Comparison of ENCODE assay signal across 28 mouse cellular contexts in the genomic region with DNA sequence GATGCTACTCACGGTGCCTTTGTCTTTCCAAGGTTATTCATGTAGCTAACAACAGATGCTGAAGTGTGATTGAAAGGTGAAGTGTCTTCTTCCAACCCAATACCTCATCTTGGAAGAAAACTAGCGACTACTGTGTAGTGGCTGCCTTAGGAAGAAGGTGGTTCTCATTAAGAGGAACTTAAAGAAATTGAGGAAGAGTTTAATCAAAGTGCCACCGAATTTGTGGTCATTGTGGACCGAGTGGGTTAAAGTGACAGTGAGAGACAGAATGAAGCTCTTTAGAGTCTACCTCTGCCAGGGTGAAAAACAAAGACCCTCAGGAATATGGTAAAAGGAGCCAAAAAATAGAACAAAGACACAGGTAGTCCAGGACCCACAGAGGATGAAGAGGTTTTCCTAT. TPM values are rescaled to one million over a fixed set of nuclear protein-coding genes. Genes with fewer than 3 reads are reported as not detected.
A peak's percentile ranks its signal among the peaks of the same experiment; 100 is the strongest.
DNase-seq lines count a peak whose midpoint lies in the region; ATAC-seq and TF ChIP-seq lines count a peak whose summit lies in the region.
"Had no signal": no experiment of that assay in that cellular context is flagged by ENCODE, and none has a peak within 500 bp of the region (broad histone marks: within the 10 kb centered on the region; RNA-seq: fewer than 3 reads in every experiment).

No protein-coding gene starts in this region.

- peak; percentile 87 for ATAC-seq in common myeloid progenitor, adult 5-6 weeks (replicated peaks; ENCODE audit: low read depth, poor library complexity, severe bottlenecking)
- ATAC-seq in hematopoietic stem cell, adult 5-6 weeks (replicated peaks in 1 of 2; ENCODE audit: insufficient read depth in 1 of 2, low FRiP score in 2 of 2, low TSS enrichment in 1 of 2, low read depth in 1 of 2, poor library complexity in 2 of 2, severe bottlenecking in 2 of 2): peak; percentile 53 to 62; a peak in 3 of 4 replicates
- peak; percentile 81 for ATAC-seq in megakaryocyte, adult 5-6 weeks (ENCODE audit: poor library complexity, severe bottlenecking)
- ATAC-seq in liver, embryonic 11.5 days (replicated peaks; ENCODE audit: low FRiP score): no peak
- ATAC-seq in hindbrain, embryonic 13.5 days (ENCODE audit: low FRiP score): no peak
- ATAC-seq: activated CD4-positive, CD25-positive, alpha-beta regulatory T cell, adult 4 months; CD4-positive, CD25-positive, alpha-beta regulatory T cell, adult 4 months; forebrain, embryonic 14.5 days; forebrain, embryonic 16.5 days; Patski had no signal

- no peaks in the 10 kb centered on the region for H3K27me3 ChIP-seq in liver, embryonic 11.5 days (replicated peaks; ENCODE audit: control insufficient read depth, insufficient read depth, low read length)
- no peaks in the 10 kb centered on the region for H3K27me3 ChIP-seq in hindbrain, embryonic 13.5 days
- H3K27me3 ChIP-seq: CH12.LX; embryonic facial prominence, embryonic 13.5 days; embryonic facial prominence, embryonic 15.5 days; forebrain, embryonic 12.5 days; Patski had no signal

- H3K9me3 ChIP-seq in liver, embryonic 11.5 days (ENCODE audit: control insufficient read depth, low read length): no peaks in the 10 kb centered on the region
- 0 out of 2 replicates have a peak, but pooled peaks cover 4% of the 10 kb centered on the region for H3K9me3 ChIP-seq in hindbrain, embryonic 13.5 days
- H3K9me3 ChIP-seq: embryonic facial prominence, embryonic 13.5 days; embryonic facial prominence, embryonic 15.5 days; forebrain, embryonic 10.5 days; forebrain, embryonic 12.5 days had no signal

- peak overlapping the region; percentile 62 for H3K27ac ChIP-seq in bone marrow macrophage, adult 2 months (ENCODE audit: insufficient read depth, low read depth, low read length)
- no peak overlapping the region for H3K27ac ChIP-seq in liver, embryonic 11.5 days (ENCODE audit: low read depth, low read length)
- H3K27ac ChIP-seq in hindbrain, embryonic 13.5 days: no peak overlapping the region
- H3K27ac ChIP-seq: embryonic facial prominence, embryonic 13.5 days; embryonic facial prominence, embryonic 15.5 days; forebrain, embryonic 10.5 days; forebrain, embryonic 12.5 days had no signal

- TF ChIP-seq CTCF in bone marrow macrophage, adult 2 months (IDR thresholded peaks at IDR 0.05; ENCODE audit: low read depth, low read length): no peak

- no peak for DNase-seq in liver, embryonic 11.5 days (ENCODE audit: low spot score)
- no peak for DNase-seq in B cell, adult 2 months
- no peak for DNase-seq in cerebellum, adult 8-10 months
- DNase-seq: adrenal gland, adult 8-10 months; adrenal gland, postnatal 14 days; cerebellum, adult 11 months; cerebellum, adult 18-20 months; cerebellum, adult 9-10 months; cerebellum, postnatal 10 days; cerebellum, postnatal 25 days; embryo, embryonic 11 days had no signal

- no peak for TF ChIP-seq POLR2A in bone marrow macrophage, adult 2 months (IDR thresholded peaks at IDR 0.05; ENCODE audit: borderline replicate concordance, low read depth, low read length)

- H3K4me2 ChIP-seq in liver, embryonic 11.5 days: no peak overlapping the region
- no peak overlapping the region for H3K4me2 ChIP-seq in hindbrain, embryonic 13.5 days
- H3K4me2 ChIP-seq: embryonic facial prominence, embryonic 13.5 days; embryonic facial prominence, embryonic 15.5 days; forebrain, embryonic 12.5 days had no signal

- no peak overlapping the region for H3K4me3 ChIP-seq in bone marrow macrophage, adult 2 months (ENCODE audit: insufficient read depth, low read length)
- no peak overlapping the region for H3K4me3 ChIP-seq in liver, embryonic 11.5 days (ENCODE audit: low read depth, low read length)
- no peak overlapping the region for H3K4me3 ChIP-seq in hindbrain, embryonic 13.5 days
- H3K4me3 ChIP-seq: embryonic facial prominence, embryonic 13.5 days; embryonic facial prominence, embryonic 15.5 days; erythroblast, embryonic 14.5 days; forebrain, embryonic 10.5 days; forebrain, embryonic 12.5 days had no signal

- H3K9ac ChIP-seq in liver, embryonic 11.5 days (ENCODE audit: low read depth, low read length): no peak overlapping the region
- no peak overlapping the region for H3K9ac ChIP-seq in hindbrain, embryonic 13.5 days
- H3K9ac ChIP-seq: embryonic facial prominence, embryonic 13.5 days; embryonic facial prominence, embryonic 15.5 days; forebrain, embryonic 12.5 days had no signal

- peaks cover 15% of the 10 kb centered on the region for H3K4me1 ChIP-seq in bone marrow macrophage, adult 2 months (ENCODE audit: control insufficient read depth, insufficient read depth, low read length)
- H3K4me1 ChIP-seq in liver, embryonic 11.5 days (replicated peaks; ENCODE audit: control insufficient read depth, insufficient read depth, low read length): no peaks in the 10 kb centered on the region
- H3K4me1 ChIP-seq in hindbrain, embryonic 13.5 days (replicated peaks): no peaks in the 10 kb centered on the region
- H3K4me1 ChIP-seq: forebrain, embryonic 10.5 days; forebrain, embryonic 12.5 days had no signal

- no peaks in the 10 kb centered on the region; the same call in 1 of the 2 replicates for H3K36me3 ChIP-seq in liver, embryonic 11.5 days (ENCODE audit: control insufficient read depth, insufficient read depth, low read length)
- no peaks in the 10 kb centered on the region for H3K36me3 ChIP-seq in hindbrain, embryonic 13.5 days
- H3K36me3 ChIP-seq: embryonic facial prominence, embryonic 15.5 days; forebrain, embryonic 10.5 days; forebrain, embryonic 12.5 days; G1E had no signal

- 53% methylated on average over 4 of the region's 4 CpGs for WGBS in liver, embryonic 11.5 days
- 93% methylated on average over 4 of the region's 4 CpGs for WGBS in hindbrain, embryonic 13.5 days

RNA-seq across cellular contexts. Expression of a gene that starts 15.2 kb away (rescaled TPM):
- 109 and 111 TPM in 2 replicates for polyA plus RNA-seq in bone marrow macrophage, adult 2 months (2012; ENCODE audit: insufficient read depth, insufficient read length, missing spikeins)
- total RNA-seq in common myeloid progenitor, adult 5-6 weeks (2017): 18.5 and 33.5 TPM in 2 replicates
- 19.8 and 20.6 TPM in 2 replicates for total RNA-seq in hematopoietic stem cell, adult 5-6 weeks (2017)
- total RNA-seq in megakaryocyte, adult 5-6 weeks (2015): 110 and 115 TPM in 2 replicates
- 97.8 and 105 TPM in 2 replicates for total RNA-seq in megakaryocyte, adult 5-6 weeks (2017)
- polyA plus RNA-seq in liver, embryonic 11.5 days (2014; fragmentation: Nextera tagmentation; extraction: Ambion mirVana): 71.4 and 80.8 TPM in 2 replicates
- 62.3 and 71.4 TPM in 2 replicates for polyA plus RNA-seq in hindbrain, embryonic 13.5 days (2015; fragmentation: Nextera tagmentation; extraction: Ambion mirVana)

Comparison
In these comparisons a context has a peak if more than half of its experiments do, and no peak if none do; other contexts are left out.
1. ATAC-seq: peak in common myeloid progenitor, adult 5-6 weeks (single experiment), hematopoietic stem cell, adult 5-6 weeks (2 of 2) and megakaryocyte, adult 5-6 weeks (single experiment); none in liver, embryonic 11.5 days (single experiment) and hindbrain, embryonic 13.5 days (single experiment).